Mouse (Mus musculus): Measurements from ENCODE around the gene Rhd.

Gene Rhd

DNA sequence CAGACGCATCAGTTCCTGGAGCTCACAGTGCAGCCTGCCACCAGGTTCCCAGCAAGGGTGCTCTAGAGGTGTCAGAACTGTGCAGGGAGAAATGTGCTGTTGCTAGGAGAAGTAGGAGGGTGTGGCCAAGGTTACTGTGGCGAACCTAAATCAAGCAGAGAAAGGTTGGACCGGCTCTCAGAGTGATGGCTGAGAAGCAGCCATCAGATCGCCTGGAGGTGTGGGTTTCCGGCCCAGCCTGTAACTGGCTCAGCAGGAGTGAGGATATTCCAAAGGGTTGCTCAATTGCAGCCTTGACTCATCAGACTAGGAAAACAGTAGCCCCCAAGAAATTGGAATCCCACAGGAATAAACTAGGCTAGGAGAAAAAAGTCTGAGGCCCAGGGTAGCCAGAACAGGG, 7.8 kb upstream of the Rhd start:
- DNase-seq (ENCODE audit: low spot score), result no peak

DNA sequence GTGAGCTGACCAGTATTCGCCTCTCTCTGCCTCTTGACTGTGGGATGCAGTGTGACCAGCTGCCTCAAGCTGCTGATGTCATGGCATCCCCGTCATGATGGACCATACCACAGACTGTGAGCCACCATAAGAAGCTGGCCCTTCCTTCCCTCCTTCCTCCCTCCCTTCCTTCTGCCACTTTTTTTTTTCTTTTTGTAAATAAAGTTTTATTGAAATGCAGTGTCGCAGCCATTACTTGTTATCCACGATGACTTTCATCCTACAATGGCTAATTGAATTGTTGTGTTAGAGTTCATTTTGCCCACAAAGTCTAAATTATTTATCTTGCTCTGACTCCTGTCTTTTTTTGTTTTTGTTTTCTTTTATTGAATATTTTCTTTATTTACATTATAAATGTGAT, 5.8 kb upstream of the Rhd start:
- DNase-seq (ENCODE audit: low spot score), result no peak

DNA sequence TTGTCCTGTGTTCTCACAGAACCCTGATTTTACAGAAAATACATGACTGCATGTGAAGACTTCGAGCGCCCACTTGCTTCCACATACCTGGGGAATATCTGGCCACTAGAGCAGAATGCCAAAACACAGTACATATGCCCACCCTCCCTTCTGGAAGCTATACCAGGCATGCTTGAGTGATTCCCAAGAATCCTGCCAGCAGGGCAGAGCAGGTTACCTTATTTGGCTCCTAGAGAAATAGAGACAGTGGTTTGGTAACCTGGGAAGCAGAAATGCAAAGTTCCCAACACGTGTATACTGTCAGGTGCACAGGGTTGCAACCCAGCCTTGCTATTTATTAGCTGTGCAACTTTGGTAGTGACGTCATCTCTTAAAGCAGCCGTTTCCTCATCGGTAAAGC, 2.5 kb upstream of the Rhd start:
- DNase-seq (ENCODE audit: low spot score), result no peak

DNA sequence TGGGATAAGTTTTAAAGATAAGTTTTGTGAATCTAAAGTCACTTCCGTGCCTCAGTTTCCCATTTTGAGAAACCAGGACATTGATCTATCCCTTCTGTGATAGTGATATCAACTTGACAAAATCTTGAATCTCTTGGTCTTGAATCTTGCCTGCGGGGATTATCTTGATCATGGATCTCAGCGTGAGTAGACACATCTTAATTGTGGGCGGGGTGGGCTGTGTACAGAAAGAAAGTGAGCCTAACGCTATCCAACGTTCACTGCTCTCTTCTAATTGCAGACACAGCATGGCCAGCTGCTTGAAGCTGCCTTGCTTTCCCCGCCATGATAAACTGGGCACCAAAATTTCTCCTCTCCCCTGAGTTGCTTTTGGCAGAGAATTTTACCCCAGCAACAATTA, 1.3 kb upstream of the Rhd start:
- DNase-seq (ENCODE audit: low spot score), result no peak

DNA sequence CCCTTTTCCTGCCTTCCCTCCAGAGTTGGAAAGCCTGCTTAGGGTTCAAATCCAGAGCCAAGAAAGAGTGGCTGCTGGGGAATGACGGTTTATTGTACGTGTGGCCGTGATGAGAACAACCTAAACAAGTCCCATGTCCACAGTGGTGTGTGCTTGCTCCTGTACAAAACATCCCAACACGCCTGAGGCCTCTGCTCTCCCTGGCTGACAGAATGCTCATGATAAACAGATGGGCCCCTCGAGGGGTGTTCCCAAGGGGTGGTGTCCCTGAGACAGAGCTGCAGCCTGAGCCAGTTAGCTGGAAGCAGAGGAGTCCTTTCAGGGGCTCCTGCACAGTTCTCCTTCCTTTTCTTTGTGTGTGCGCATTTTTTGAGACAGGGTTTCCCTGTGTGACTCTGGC, 1.0 kb downstream of the Rhd start:
- no peak for DNase-seq (ENCODE audit: low spot score)

DNA sequence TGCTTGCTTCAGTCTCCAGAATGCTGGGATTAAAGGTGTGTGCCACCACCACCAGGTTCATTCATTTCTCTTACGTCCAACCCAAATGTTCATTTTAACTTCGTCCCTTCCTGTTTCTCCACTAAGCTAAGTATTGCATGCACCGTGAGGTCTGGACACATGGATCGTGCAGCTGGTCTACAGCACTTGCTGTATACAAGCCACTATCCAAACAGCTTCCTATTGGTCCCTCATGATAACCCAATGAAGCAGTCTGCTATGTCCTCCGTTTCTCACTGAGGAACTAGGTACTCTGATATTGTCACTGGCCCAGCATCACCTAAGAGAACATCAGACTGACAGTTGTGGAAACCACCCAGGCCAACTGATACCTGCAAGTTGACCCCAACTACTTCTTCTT, 1.5 kb downstream of the Rhd start:
- DNase-seq (ENCODE audit: low spot score), result no peak

DNA sequence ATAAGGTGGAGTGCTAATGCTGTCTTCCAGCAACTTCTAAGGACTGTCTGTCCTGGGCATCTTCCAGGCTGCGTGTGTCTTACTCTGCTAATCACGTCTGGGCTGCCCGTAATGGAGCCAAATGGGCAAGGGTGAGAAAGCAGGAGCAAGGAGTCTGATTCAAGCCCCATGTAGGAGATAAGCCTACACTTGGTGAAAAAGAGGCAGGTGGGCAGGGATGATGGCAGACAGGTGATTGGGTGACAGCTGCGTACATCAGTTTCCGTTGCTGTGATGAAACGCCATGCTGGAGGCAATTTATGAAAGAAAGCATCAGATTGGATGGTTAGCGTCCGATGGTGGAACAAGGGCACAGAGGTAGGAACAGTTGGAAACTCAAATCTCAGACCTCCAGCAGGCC, 2.9 kb downstream of the Rhd start:
- no peak for DNase-seq (ENCODE audit: low spot score)

DNA sequence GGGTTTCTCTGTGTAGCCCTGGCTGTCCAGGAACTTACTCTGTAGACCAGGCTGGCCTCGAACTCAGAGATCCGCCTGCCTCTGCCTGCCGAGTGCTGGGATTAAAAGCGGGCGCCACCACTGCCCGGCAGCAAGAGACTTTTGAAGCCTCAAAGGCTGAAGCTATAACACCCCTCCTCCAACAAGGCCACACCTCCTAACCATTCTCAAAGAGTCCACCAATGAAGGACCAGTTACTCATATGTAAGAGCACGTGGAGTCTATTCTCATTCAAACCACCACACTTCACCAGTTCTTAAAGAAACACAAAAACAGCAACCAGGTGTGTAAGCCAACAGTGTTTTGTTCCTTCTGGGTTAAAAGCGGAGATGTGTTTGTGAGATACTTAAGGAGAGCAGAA, 3.3 kb downstream of the Rhd start:
- no peak for DNase-seq (ENCODE audit: low spot score)

DNA sequence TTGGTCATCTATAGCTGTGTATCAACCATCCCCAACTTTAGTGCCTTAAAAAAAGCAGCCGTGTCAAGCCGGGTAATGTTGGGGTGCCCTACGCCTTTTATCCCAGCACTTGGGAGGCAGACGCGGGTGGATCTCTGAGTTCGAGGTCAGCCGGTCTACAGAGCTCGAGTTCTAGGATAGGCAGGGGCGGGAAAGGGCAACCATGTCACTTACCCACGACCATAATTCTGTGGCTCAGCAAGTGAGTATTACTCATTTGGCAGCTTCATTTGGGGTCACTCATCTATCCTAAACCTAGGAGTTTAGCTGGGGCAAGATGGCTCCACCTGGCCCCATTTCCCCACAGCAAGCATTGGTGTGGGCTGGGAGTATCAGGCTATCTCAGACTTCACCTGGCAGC, 3.7 kb downstream of the Rhd start:
- DNase-seq (ENCODE audit: low spot score), result no peak

DNA sequence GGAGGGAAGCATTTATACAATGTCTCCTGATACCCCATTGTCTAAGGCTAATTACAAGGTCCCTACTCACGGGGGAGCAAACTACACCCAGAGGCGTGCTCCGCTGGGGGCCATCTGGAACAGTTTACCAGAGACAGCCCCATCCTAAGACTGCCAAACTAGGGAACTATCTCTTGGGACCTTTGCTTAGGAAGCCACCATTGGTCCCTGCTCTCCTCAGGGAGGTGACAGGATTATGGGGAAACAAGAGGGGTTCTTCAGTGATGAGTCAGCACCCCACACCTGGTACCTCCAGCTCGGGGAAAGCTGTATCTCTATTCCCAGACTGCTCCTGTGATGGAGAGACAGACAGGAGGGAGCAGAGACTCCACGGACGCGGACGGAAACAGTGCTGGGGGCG, 4.2 kb downstream of the Rhd start:
- DNase-seq (ENCODE audit: low spot score), result no peak

DNA sequence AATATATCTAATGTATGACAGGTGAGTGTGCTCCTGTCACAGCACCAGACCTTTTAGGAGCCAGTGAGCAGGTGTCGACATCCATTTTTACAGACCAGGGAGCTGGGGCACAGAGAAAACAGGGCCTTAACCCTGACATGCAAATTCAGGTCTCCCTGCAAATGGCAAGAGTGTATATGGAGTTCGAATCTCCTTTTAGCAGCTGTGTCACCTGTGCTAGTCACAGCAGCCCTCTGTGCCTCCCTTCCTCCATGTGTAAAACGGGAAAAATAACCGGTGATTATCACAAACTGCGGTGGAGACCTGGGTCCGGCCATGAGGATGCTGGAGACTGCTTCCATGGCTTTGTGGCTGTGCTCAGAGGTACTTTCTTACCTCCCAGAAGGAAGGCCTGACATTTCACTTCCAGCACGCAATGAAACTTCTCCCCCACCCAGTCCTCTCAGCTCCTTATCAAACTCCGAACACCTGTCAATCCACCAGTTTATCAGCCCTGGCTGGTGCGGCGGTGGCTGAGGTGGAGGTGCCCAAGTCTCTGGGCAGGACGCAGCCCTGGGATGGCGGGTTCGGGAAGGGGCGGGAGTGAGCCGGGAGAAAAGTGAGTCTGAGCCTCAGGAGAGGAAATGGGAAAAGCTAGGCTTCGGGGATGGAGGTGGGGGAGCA, 4.9 kb downstream of the Rhd start:
- no peak for DNase-seq (ENCODE audit: low spot score)

DNA sequence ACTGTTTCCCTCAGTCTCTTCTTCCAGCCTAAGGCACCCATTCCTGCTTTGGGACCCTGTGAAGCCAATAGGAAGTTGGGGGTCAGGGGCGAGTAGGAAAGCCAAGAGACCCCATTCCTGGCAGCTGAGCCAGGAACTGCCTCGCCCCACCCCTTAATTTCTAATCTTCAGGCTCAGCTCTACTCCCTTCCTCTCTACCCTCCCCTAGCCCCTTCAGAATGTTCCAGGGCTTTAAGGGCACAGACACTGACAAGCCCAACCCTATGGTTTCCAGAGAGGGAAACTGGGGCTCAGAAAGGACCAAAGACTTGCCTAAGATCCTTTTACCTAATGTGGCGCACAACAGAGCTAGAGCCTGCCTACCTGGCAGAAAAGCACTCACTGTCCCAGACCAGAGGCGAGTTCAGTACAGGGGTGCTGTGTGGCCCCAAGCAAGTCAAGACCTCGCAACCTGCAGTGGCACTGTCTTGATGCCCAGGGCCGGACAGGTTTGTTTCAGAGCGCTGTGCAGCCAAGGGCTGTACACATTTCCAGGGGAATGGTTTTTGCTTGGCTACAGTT, 5.6 kb downstream of the Rhd start:
- no peak for DNase-seq (ENCODE audit: low spot score)

DNA sequence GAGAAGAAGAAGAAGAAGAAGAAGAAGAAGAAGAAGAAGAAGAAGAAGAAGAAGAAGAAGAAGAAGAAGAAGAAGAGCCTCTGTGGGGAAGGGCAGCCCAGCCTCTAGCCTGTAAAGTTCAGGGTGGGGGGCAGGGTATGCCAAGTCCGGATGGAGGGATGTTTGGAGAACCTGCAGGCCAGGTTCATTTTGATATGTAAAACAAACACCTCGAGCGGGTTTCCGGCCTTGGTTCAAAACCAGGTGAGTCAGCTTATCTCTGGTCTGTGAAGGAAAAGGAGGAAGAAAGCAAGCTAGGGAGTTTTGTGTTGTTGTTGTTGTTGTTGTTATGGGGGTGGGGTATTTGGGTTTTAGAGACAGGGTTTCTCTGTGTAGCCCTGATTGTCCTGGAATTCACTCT, 7.1 kb downstream of the Rhd start:
- DNase-seq (ENCODE audit: low spot score), result no peak

DNA sequence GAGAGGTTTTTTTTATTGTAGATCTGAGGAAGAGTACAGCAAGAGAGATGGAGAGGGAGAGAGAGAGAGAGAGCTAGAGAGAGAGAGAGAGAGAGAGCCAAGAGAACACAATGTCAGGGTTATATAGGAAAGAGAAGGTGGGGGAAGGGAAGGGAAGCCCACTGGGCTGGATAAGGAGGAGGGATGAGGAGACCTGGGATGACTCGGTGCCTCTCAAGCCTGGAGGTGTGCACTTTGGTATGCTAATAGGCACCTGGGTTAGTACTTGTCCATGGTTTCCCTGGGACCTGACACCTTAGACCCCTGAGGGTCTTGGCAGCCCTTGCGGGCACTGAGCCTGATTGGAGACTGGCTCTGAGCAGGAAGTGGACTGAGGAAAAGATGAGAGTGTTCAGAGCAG, 7.6 kb downstream of the Rhd start:
- DNase-seq (ENCODE audit: low spot score), result no peak

DNA sequence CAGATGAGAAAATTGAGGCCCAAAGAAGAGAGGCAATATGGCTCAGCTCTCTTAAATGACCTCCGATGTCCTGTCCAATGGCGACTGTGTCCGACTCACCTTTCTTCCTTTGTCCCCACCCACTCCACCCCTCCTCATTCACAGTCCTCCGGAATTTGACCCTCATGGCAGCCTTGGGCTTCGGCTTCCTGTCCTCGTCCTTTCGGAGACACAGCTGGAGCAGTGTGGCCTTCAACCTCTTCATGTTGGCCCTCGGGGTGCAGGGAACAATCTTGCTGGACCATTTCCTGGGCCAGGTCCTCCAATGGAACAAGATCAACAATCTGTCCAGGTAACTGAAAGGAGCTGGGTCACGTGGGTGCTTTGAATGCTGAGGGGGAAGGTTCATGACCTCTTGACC, 11.8 kb downstream of the Rhd start:
- no peak for DNase-seq (ENCODE audit: low spot score)

DNA sequence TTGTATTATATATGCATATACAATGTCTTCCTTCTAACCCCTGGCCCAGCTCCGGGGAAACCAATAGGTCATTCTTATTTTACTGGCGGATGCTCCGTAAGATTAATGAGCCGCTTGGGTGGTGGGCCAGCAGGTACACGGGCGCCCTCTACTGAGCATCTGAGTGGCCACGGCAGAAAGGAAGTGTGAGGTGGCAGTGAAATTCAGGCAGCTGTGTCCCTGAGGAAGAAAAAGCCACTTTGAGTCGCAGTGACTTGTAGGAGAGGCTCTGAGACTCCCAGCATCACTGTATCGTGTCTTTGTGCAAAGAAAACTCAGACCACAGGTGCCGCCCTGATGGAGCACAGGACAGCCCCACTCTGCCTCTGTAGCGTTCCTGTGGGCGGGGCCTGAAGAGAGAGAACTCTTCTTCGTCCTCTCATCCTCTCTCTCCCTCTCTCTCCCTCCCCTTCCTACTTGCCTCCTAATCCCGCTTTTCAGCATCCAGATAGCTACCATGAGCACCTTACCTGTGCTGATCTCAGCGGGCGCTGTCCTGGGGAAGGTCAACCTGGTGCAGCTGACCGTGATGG, 15.2 kb downstream of the Rhd start:
- peak; percentile 74 for DNase-seq (ENCODE audit: low spot score)

DNA sequence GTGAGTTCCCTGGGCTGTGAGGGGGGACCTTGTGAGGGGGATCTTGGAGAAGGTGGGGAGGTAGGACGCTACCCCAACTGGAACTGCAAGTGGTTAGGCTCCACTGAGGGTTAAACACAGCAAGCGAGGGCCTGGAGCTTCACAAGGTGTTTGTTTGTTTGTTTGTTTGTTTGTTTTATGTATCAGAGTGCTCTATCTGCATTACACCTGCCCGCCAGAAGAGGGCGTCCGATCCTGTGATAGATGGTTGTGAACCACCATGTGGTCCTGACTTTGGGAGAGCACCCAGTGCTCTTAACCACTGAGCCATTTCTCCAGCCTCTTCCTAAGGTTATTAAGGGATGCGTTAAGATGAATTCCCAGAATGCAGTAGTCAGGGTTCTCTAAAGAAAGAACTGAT, 15.7 kb downstream of the Rhd start:
- no peak for DNase-seq (ENCODE audit: low spot score)

DNA sequence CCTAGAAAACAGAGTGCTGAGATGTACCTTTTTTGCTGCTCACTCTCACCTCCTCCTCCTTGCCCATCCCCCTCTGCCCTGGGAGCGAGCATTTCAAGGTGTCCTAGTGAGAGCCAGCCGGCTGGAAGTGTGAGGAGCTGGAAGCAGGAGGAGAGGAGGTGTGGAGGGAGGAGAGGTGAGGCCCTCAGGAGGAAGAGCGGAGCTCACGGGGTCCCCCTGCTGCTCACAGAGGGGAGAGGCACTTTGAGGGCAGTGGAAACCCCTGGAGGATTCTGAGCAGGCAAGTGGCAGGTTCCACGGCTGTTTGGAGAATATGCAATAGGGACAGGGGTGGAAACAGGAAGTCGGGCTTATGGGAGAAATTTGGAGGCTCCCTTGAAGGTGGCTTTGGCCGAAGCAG, 18.9 kb downstream of the Rhd start:
- DNase-seq (ENCODE audit: low spot score), result peak; percentile 32

DNA sequence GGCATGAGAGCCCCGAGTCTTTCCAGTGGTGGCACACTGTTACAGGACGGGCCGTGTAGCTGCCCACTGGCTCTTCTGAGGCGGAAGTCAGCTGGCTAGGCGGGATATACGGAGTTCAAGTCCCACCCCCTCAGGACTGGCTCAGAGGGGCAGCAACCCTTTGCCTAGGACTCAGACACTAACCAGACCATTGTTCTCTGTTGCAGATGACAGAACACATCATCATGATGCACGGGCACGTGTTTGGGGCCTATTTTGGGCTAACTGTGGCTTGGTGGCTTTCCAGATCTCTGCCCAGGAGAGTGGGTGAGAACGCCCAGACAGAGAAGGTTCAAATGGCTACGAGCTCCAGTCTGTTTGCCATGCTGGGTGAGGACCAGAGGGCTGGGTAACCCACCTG, 19.5 kb downstream of the Rhd start:
- no peak for DNase-seq (ENCODE audit: low spot score)

DNA sequence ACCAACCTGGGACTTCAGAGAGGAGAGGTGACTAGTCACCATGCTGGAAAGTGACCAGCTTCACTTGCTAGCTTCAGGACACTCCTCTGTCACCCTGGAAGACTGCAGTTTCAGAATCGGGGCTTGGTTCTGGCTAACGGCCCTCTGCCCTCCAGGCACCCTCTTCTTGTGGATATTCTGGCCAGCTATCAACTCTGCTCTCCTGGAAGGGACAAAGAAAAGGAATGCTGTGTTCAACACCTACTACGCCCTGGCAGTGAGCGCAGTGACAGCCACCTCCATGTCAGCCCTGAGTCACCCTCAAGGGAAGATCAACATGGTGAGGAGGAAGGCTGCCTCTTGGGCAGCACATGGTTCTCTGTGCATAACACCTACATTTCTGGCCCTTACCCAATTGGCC, 20.0 kb downstream of the Rhd start:
- no peak for DNase-seq (ENCODE audit: low spot score)

DNA sequence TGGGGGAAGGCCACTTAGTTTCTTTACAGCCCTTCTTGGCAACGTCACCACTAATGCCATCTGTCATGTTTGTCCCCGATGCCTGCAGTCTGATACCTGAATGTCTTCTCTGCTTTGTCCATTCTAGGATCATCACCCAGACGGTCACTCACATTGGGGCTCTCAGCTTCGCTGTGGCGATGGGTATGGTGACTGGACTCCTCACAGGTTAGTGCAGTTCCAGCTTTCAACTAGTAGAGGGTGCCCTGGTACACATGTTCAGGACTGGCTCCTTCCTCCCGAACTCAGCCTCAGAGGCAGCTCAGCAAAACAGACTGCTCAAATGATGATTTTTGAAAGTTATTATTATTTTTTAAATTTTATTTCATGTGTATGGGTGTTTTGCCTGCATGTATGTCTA, 27.8 kb downstream of the Rhd start:
- DNase-seq (ENCODE audit: low spot score), result peak; percentile 59

DNA sequence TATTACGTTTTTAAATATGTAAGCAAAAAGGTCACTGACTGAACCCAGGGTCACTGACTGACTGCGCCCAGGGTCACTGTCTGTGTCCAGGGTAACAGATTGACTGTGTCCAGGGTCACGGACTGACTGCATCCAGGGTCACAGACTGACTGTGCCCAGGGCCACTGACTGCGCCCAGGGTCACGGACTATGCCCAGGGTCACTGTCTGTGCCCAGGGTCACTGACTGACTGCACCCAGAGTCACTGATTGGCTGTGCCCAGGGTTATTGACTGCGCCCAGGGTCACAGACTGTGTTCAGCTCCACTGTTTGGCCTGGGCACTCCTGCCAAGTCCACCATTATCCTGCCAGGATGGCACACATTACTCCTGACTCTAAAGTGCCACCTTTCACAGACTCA, 32.9 kb downstream of the Rhd start:
- no peak for DNase-seq (ENCODE audit: low spot score)

DNA sequence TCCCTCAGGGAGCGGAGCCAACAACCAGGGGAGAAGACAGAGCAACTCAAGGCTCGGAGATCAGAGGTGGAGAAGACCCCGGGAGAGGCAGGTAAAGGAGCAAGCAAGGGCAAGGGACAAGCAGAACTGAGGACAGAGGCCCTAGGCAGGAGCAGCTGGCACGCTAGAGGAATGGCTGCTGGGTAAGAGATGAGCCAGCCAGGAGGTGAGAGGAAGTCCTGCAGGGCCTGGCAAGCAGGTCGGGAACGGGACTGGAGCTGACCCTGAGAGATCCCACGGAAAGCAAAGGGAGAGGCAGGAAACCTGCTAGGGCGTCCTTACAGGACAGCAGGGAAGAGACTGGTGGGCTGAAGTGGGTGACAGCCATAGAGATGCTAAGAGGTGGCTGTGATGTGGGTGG, 36.8 kb downstream of the Rhd start:
- no peak for DNase-seq (ENCODE audit: low spot score)

DNA sequence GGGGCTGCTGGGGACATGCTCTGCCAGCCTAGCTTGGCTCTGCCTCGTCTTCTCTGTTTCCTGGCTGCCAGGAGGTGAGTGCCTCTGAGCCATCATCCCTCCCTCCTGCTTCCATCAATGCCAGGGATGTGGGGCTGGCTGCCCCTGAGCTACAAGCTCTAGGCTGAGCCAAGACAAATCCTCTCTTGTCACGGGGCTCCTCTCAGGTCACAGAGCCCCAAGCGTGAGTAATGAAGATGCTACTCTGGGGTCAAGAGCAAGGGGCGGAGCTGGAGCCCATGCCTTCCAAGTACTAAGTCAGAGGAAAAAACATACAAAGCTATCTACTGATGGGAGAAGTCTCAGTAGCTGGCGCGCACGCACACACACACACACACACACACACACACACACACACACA, 38.7 kb downstream of the Rhd start:
- DNase-seq (ENCODE audit: low spot score), result no peak
